Mouse (Mus musculus) hindbrain, embryonic 13.5 days (tissue): ENCODE data around the gene Ptprn2. TPM values are rescaled to one million over a fixed set of nuclear protein-coding genes. Genes with fewer than 3 reads are reported as not detected.

ENCODE experiments used
- ATAC-seq: fragments of 200-750 bp; cut with Nextera tagmentation; 2 replicates; pipeline ENCODE4 v1.8.0; 2017; ENCODE audit warnings: moderate TSS enrichment; ENCODE audit not compliant: low FRiP score
- H3K27ac ChIP-seq: fragments of 300-500 bp; sonication (generic); 2 replicates; pipeline ENCODE4 v1.5.1; 2015; ENCODE audit warnings: inconsistent platforms, mild to moderate bottlenecking, moderate library complexity
- H3K27me3 ChIP-seq: fragments of 300-500 bp; sonication (generic); 2 replicates; pipeline ENCODE4 v1.6.1; 2015; ENCODE audit warnings: mild to moderate bottlenecking, inconsistent platforms
- H3K36me3 ChIP-seq: fragments of 300-500 bp; sonication (generic); 2 replicates; pipeline ENCODE4 v1.6.1; 2015; ENCODE audit warnings: mild to moderate bottlenecking, inconsistent platforms
- H3K4me1 ChIP-seq: fragments of 300-500 bp; sonication (generic); replicated peaks from 2 replicates; pipeline ENCODE4 v1.6.1; 2015; ENCODE audit warnings: inconsistent platforms
- H3K4me2 ChIP-seq: fragments of 300-500 bp; sonication (generic); 2 replicates; pipeline ENCODE4 v1.6.1; 2015; ENCODE audit warnings: inconsistent platforms, mild to moderate bottlenecking, moderate library complexity
- H3K4me3 ChIP-seq: fragments of 300-500 bp; sonication (generic); 2 replicates; pipeline ENCODE4 v1.5.1; 2015; ENCODE audit warnings: mild to moderate bottlenecking, inconsistent platforms
- H3K9ac ChIP-seq: fragments of 300-500 bp; sonication (generic); 2 replicates; pipeline ENCODE4 v1.6.1; 2015; ENCODE audit warnings: mild to moderate bottlenecking, inconsistent platforms
- H3K9me3 ChIP-seq: fragments of 300-500 bp; sonication (generic); 2 replicates; pipeline ENCODE4 v1.6.1; 2016; ENCODE audit warnings: inconsistent platforms
- WGBS: fragments of 180-500 bp; shearing (Covaris S2); methylation state at CpG from one replicate; pipeline ENCODE4 v1.1.7; 2015; 5-methylcytosine and 5-hydroxymethylcytosine counted together
- microRNA counts: library from miRNA; unstranded; fragments of <30 nt; microRNA quantifications from one replicate; lab custom pipeline; 2016
- microRNA-seq: library from miRNA; unstranded; fragments of <30 nt; microRNA quantifications from one replicate; pipeline ENCODE4, GENCODE M21; 2016
- polyA plus RNA-seq: library from polyadenylated mRNA; unstranded; fragments of >200 nt; fragmentation: Nextera tagmentation; extraction: Ambion mirVana; gene quantifications from 2 replicates; pipeline ENCODE4 v1.2.1, GENCODE M21; 2015

Gene Ptprn2
- polyA plus RNA-seq, 1 experiment from 2014 or later: 10.3 TPM

GRCm38 (mm10) chr12:117299084-117299483 lies 813.6 kb downstream of the Ptprn2 start:
- Histone ChIP-seq H3K9me3 (no peaks in the 10 kb centered on the region), H3K27me3 (no peaks in the 10 kb centered on the region), H3K4me2 (no peak overlapping the region), H3K4me1 (no peaks in the 10 kb centered on the region), H3K4me3 (no peak overlapping the region), H3K36me3 (no peaks in the 10 kb centered on the region), H3K9ac (no peak overlapping the region), H3K27ac (no peak overlapping the region)
- no peak for ATAC-seq
- WGBS: 100% methylated on average over 3 of the region's 3 CpGs

DNA sequence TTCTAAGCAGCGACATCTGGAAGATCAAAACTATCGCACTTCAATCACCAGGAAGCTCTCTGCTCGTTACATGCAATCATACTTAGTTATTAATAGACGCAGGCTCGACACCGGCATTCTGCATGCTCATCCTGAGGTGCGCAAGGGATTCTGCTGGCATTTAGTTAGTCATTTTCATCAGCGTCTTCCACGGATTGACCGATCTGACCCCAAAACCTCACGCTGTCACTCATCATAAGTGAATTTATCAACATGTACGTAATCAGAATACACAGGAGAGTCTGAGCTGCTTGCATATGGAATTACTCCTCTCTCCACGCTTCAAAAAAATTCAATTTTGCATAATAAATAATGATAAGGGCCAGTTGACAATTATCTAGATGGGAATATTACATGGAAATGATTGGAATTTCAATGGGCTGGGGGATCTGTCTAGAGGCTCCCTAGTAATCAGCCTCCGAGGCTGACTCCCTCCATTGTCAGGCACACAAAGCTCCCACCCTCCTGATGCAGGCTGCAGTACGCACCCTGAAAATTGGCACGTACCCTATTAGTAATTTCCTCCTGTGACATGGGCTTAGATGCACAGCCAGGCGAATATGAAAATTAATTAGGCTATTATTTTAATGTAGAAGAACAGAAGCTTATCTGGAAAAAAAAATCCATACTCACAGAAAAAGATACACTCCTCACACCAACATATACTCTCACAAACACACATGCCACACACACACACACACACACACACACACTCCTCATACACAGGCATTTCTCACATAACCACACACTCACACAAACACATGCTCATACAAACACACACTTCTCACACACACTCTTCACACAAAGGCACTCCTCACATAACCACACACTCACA lies 819.5 kb downstream of the Ptprn2 start:
- no peak overlapping the region for H3K4me3 ChIP-seq
- no peaks in the 10 kb centered on the region for H3K9me3 ChIP-seq
- H3K4me1 ChIP-seq: peaks cover 20% of the 10 kb centered on the region
- H3K36me3 ChIP-seq: no peaks in the 10 kb centered on the region
- no peak overlapping the region; the same call in 1 of the 2 replicates for H3K9ac ChIP-seq
- no peaks in the 10 kb centered on the region for H3K27me3 ChIP-seq
- no peak overlapping the region for H3K4me2 ChIP-seq
- ATAC-seq: peak; percentile 87
- 34% methylated on average over 17 of the region's 17 CpGs for WGBS
- H3K27ac ChIP-seq: peak overlapping the region; percentile 83

- Histone ChIP-seq H3K9me3 (no peaks in the 10 kb centered on the region), H3K9ac (no peak overlapping the region), H3K36me3 (no peaks in the 10 kb centered on the region), H3K27ac (peak overlapping the region; percentile 83), H3K27me3 (no peaks in the 10 kb centered on the region), H3K4me1 (peaks cover 20% of the 10 kb centered on the region), H3K4me3 (no peak overlapping the region), H3K4me2 (no peak overlapping the region)
- ATAC-seq: peak; percentile 57
- WGBS: 33% methylated on average over 5 of the region's 5 CpGs
Measured at GRCm38 (mm10) chr12:117305625-117306105, 820.1 kb downstream of the Ptprn2 start.

GRCm38 (mm10) chr12:117312079-117312478 lies 826.6 kb downstream of the Ptprn2 start:
- H3K27ac ChIP-seq: no peak overlapping the region
- H3K9ac ChIP-seq: no peak overlapping the region
- no peak for ATAC-seq
- peaks cover 5% of the 10 kb centered on the region; the same call in 1 of the 2 replicates for H3K4me1 ChIP-seq
- H3K9me3 ChIP-seq: no peaks in the 10 kb centered on the region
- H3K4me3 ChIP-seq: no peak overlapping the region
- no peak overlapping the region for H3K4me2 ChIP-seq
- H3K27me3 ChIP-seq: no peaks in the 10 kb centered on the region
- WGBS: 86% methylated on average over 6 of the region's 6 CpGs
- H3K36me3 ChIP-seq: no peaks in the 10 kb centered on the region

- Histone ChIP-seq H3K4me2 (no peak overlapping the region), H3K9ac (no peak overlapping the region), H3K9me3 (no peaks in the 10 kb centered on the region), H3K36me3 (no peaks in the 10 kb centered on the region), H3K4me3 (no peak overlapping the region), H3K4me1 (peaks cover 5% of the 10 kb centered on the region; the same call in 1 of the 2 replicates), H3K27ac (no peak overlapping the region), H3K27me3 (no peaks in the 10 kb centered on the region)
- 33% methylated on average over 2 of the region's 2 CpGs for WGBS
- ATAC-seq: peak; percentile 68; the same call in 1 of the 2 replicates
Measured at GRCm38 (mm10) chr12:117314987-117315386, 829.5 kb downstream of the Ptprn2 start.

GRCm38 (mm10) chr12:117315661-117316060 lies 830.1 kb downstream of the Ptprn2 start:
- 77% methylated on average over 3 of the region's 3 CpGs for WGBS
- H3K27ac ChIP-seq: no peak overlapping the region
- no peaks in the 10 kb centered on the region for H3K36me3 ChIP-seq
- H3K27me3 ChIP-seq: no peaks in the 10 kb centered on the region
- peaks cover 5% of the 10 kb centered on the region; the same call in 1 of the 2 replicates for H3K4me1 ChIP-seq
- no peaks in the 10 kb centered on the region for H3K9me3 ChIP-seq
- H3K4me3 ChIP-seq: no peak overlapping the region
- H3K4me2 ChIP-seq: no peak overlapping the region
- no peak for ATAC-seq
- H3K9ac ChIP-seq: no peak overlapping the region

GRCm38 (mm10) chr12:117318229-117318628 lies 832.7 kb downstream of the Ptprn2 start:
- Histone ChIP-seq H3K27me3 (no peaks in the 10 kb centered on the region), H3K4me2 (no peak overlapping the region), H3K4me1 (peaks cover 5% of the 10 kb centered on the region; the same call in 1 of the 2 replicates), H3K4me3 (no peak overlapping the region), H3K36me3 (no peaks in the 10 kb centered on the region), H3K9ac (no peak overlapping the region), H3K27ac (no peak overlapping the region), H3K9me3 (no peaks in the 10 kb centered on the region)
- ATAC-seq: no peak
- 96% methylated on average over 3 of the region's 3 CpGs for WGBS

GRCm38 (mm10) chr12:117323017-117323416 lies 837.5 kb downstream of the Ptprn2 start:
- Histone ChIP-seq H3K4me1 (no peaks in the 10 kb centered on the region), H3K4me2 (no peak overlapping the region), H3K9ac (no peak overlapping the region), H3K9me3 (no peaks in the 10 kb centered on the region), H3K27ac (no peak overlapping the region), H3K4me3 (no peak overlapping the region), H3K36me3 (no peaks in the 10 kb centered on the region), H3K27me3 (peaks cover 3% of the 10 kb centered on the region; the same call in 1 of the 2 replicates)
- no peak for ATAC-seq
- 86% methylated on average over 3 of the region's 3 CpGs for WGBS

MicroRNAs encoded within 50 kb of the gene (microRNA counts, 519-probe panel; counts per million panel counts)
- microRNA mmu-miR-153 (lab: Ali Mortazavi, UCI): 4,256 counts per million, percentile 70 among the panel's probes with 10 or more counts

Small RNA genes within 50 kb of the gene (microRNA-seq; reads per million reads assigned to microRNA genes)
- gene Mir153: 1,522 reads per million, percentile 80 among the genes with 10 or more reads in this experiment

Other genes starting within 250 kb of the Ptprn2 start
- gene Wdr60, start 222.7 kb upstream of the Ptprn2 start, polyA plus RNA-seq: 22.8 and 23.7 TPM in 2 replicates
- not detected in 2 replicates for gene Gm11027, start 210.3 kb upstream of the Ptprn2 start, polyA plus RNA-seq
- 11.7 and 11.9 TPM in 2 replicates for gene Esyt2, start 204.5 kb upstream of the Ptprn2 start, polyA plus RNA-seq
- 9.0 and 9.3 TPM in 2 replicates for gene Ncapg2, start 80.3 kb upstream of the Ptprn2 start, polyA plus RNA-seq